Mouse (Mus musculus) midbrain, embryonic 11.5 days (tissue): ENCODE measurements at regions not wholly inside any gene's neighbourhood (a gene's known extent, or its start where the extent isn't known, plus 50 kb on each side); places are given as distances from the start of the nearest gene placed in this dataset.

Source experiments
- ATAC-seq: fragments of 200-750 bp; cut with Nextera tagmentation; 2 replicates; pipeline ENCODE4 v1.8.0; 2017; ENCODE audit warnings: moderate TSS enrichment, moderate library complexity; ENCODE audit not compliant: low FRiP score
- DNase-seq: peaks from one replicate; pipeline ENCODE4 v3.0.0; 2015; ENCODE audit warnings: low spot score; ENCODE audit errors: missing footprints
- H3K27ac ChIP-seq: fragments of 300-500 bp; sonication (generic); 2 replicates; pipeline ENCODE4 v1.5.1; 2014; ENCODE audit warnings: low read depth, low read length
- H3K27me3 ChIP-seq: fragments of 300-500 bp; sonication (generic); 2 replicates; pipeline ENCODE4 v1.6.1; 2014; ENCODE audit warnings: mild to moderate bottlenecking, low read length, moderate library complexity, mixed read lengths; ENCODE audit not compliant: control insufficient read depth, insufficient read depth
- H3K36me3 ChIP-seq: fragments of 300-500 bp; sonication (generic); 2 replicates; pipeline ENCODE4 v1.6.1; 2014; ENCODE audit warnings: mild to moderate bottlenecking, low read length, moderate library complexity, mixed read lengths; ENCODE audit not compliant: control insufficient read depth, insufficient read depth
- H3K4me1 ChIP-seq: fragments of 300-500 bp; sonication (generic); 2 replicates; pipeline ENCODE4 v1.6.1; 2014; ENCODE audit warnings: low read length; ENCODE audit not compliant: control insufficient read depth, insufficient read depth
- H3K4me2 ChIP-seq: fragments of 300-500 bp; sonication (generic); 2 replicates; pipeline ENCODE4 v1.6.1; 2014; ENCODE audit warnings: mild to moderate bottlenecking, moderate library complexity
- H3K4me3 ChIP-seq: fragments of 300-500 bp; sonication (generic); 2 replicates; pipeline ENCODE4 v1.5.1; 2014; ENCODE audit warnings: low read depth, low read length
- H3K9ac ChIP-seq: fragments of 300-500 bp; sonication (generic); 2 replicates; pipeline ENCODE4 v1.6.1; 2014; ENCODE audit warnings: low read length
- H3K9me3 ChIP-seq: fragments of 300-500 bp; sonication (generic); 2 replicates; pipeline ENCODE4 v1.6.1; 2016; ENCODE audit warnings: low read length; ENCODE audit not compliant: control insufficient read depth
- WGBS: fragments of 180-500 bp; shearing (Covaris S2); extraction: QIAGEN DNeasy Blood & Tissue Kit; methylation state at CpG from one replicate; pipeline ENCODE4 v1.1.7; 2014; 5-methylcytosine and 5-hydroxymethylcytosine counted together

GRCm38 (mm10) chr1:190007271-190007670 is 85.1 kb upstream of the Smyd2 start:
- 61% methylated on average over 7 of the region's 7 CpGs for WGBS
- no peak overlapping the region for H3K4me3 ChIP-seq
- H3K27ac ChIP-seq, result no peak overlapping the region

GRCm38 (mm10) chr1:190001084-190001483 is 78.9 kb upstream of the Smyd2 start:
- no peaks in the 10 kb centered on the region for H3K4me1 ChIP-seq
- H3K36me3 ChIP-seq, result no peaks in the 10 kb centered on the region
- no peak overlapping the region for H3K4me2 ChIP-seq
- H3K4me3 ChIP-seq, result no peak overlapping the region
- ATAC-seq (no peak), DNase-seq (peak; percentile 77)
- WGBS, result 87% methylated on average over 4 of the region's 4 CpGs
- no peaks in the 10 kb centered on the region for H3K9me3 ChIP-seq
- no peak overlapping the region for H3K27ac ChIP-seq
- no peak overlapping the region for H3K9ac ChIP-seq
- no peaks in the 10 kb centered on the region for H3K27me3 ChIP-seq

More at GRCm38 (mm10) chr1:190007271-190007670, 85.1 kb upstream of the Smyd2 start:
- Histone ChIP-seq H3K4me2 (no peak overlapping the region), H3K4me1 (no peaks in the 10 kb centered on the region; the same call in 1 of the 2 replicates), H3K36me3 (no peaks in the 10 kb centered on the region), H3K27me3 (no peaks in the 10 kb centered on the region), H3K9me3 (no peaks in the 10 kb centered on the region), H3K9ac (no peak overlapping the region)
- peak; percentile 75 for DNase-seq
- no peak for ATAC-seq

GRCm38 (mm10) chr1:189993706-189994105 is 71.5 kb upstream of the Smyd2 start:
- Histone ChIP-seq H3K27me3 (no peaks in the 10 kb centered on the region), H3K27ac (no peak overlapping the region), H3K4me2 (no peak overlapping the region), H3K9ac (no peak overlapping the region), H3K36me3 (no peaks in the 10 kb centered on the region), H3K4me1 (no peaks in the 10 kb centered on the region), H3K9me3 (no peaks in the 10 kb centered on the region), H3K4me3 (no peak overlapping the region)
- WGBS, result 70% methylated on average over 5 of the region's 5 CpGs
- no peak for DNase-seq
- ATAC-seq, result no peak

- WGBS, result 93% methylated on average over 3 of the region's 3 CpGs
- no peak overlapping the region for H3K27ac ChIP-seq
These were observed 71.1 kb upstream of the Smyd2 start for GRCm38 (mm10) chr1:189993221-189993620.

DNA sequence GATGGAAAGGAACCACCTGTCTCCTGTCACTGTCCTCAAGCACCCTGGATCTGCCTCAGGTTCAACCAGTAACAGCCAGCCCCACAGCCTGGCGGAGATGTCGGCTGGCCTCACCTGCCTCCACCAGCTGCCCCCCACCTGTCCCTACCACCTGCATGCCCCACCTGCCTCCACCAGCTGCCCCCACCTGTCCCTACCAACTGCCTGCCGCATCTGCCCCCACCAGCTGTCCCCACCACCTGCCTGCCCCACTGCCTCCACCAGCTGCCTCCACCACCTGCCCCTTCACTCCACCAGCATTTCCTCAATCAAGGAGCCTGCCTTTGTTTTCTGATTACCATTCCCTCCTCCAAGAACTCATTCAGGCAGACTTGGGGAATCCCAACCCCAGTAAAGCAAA is 68.9 kb upstream of the Smyd2 start:
- Histone ChIP-seq H3K9ac (no peak overlapping the region), H3K4me3 (no peak overlapping the region), H3K4me1 (no peaks in the 10 kb centered on the region), H3K4me2 (no peak overlapping the region), H3K36me3 (no peaks in the 10 kb centered on the region), H3K27ac (no peak overlapping the region), H3K27me3 (no peaks in the 10 kb centered on the region), H3K9me3 (no peaks in the 10 kb centered on the region)
- DNase-seq, result no peak
- WGBS, result 91% methylated on average over 3 of the region's 3 CpGs
- peak; percentile 35; the same call in 1 of the 2 replicates for ATAC-seq

More at GRCm38 (mm10) chr1:189993221-189993620, 71.1 kb upstream of the Smyd2 start:
- Histone ChIP-seq H3K4me2 (no peak overlapping the region), H3K36me3 (no peaks in the 10 kb centered on the region), H3K9me3 (no peaks in the 10 kb centered on the region), H3K27me3 (no peaks in the 10 kb centered on the region), H3K9ac (no peak overlapping the region), H3K4me1 (no peaks in the 10 kb centered on the region), H3K4me3 (no peak overlapping the region)
- DNase-seq, result peak; percentile 57
- ATAC-seq, result no peak

- DNase-seq (peak; percentile 75), ATAC-seq (no peak)
- WGBS, result 61% methylated on average over 11 of the region's 11 CpGs
- no peak overlapping the region for H3K4me3 ChIP-seq
- no peaks in the 10 kb centered on the region for H3K36me3 ChIP-seq
- H3K4me2 ChIP-seq, result no peak overlapping the region
- H3K9me3 ChIP-seq, result no peaks in the 10 kb centered on the region
- H3K4me1 ChIP-seq, result no peaks in the 10 kb centered on the region
- no peak overlapping the region for H3K9ac ChIP-seq
- H3K27me3 ChIP-seq, result no peaks in the 10 kb centered on the region
- no peak overlapping the region for H3K27ac ChIP-seq
These were observed 68.0 kb upstream of the Smyd2 start for GRCm38 (mm10) chr1:189990046-189990622.

DNA sequence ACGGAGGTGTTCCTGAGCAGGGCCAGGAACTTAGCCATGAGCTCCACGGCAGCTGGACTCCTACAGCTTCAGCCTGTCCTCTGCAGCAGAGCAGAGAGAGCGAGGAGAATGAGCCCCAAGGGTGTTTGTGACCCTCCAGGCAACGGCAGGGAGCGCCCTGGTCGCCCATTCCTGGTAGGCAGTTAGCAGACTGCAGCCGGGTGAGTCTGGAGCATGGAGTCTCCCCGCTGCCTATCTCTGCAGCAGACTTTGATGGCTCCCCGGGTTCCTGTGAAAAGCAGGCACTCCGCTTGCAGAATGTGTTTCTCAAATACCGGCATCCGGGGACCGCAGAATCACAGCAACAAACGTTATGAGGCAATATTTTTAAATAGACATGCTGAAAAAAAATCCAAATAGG is 67.2 kb upstream of the Smyd2 start:
- WGBS, result 60% methylated on average over 14 of the region's 14 CpGs
- no peaks in the 10 kb centered on the region for H3K4me1 ChIP-seq

GRCm38 (mm10) chr1:189988864-189989263 is 66.7 kb upstream of the Smyd2 start:
- Histone ChIP-seq H3K4me1 (no peaks in the 10 kb centered on the region), H3K36me3 (no peaks in the 10 kb centered on the region), H3K27me3 (no peaks in the 10 kb centered on the region), H3K9me3 (no peaks in the 10 kb centered on the region), H3K27ac (no peak overlapping the region), H3K9ac (no peak overlapping the region), H3K4me2 (no peak overlapping the region), H3K4me3 (no peak overlapping the region)
- peak; percentile 64 for DNase-seq
- ATAC-seq, result no peak
- WGBS, result 88% methylated on average over 3 of the region's 3 CpGs

More for the DNA sequence above, 67.2 kb upstream of the Smyd2 start:
- Histone ChIP-seq H3K9me3 (no peaks in the 10 kb centered on the region), H3K9ac (no peak overlapping the region), H3K4me3 (no peak overlapping the region), H3K27ac (no peak overlapping the region), H3K27me3 (no peaks in the 10 kb centered on the region), H3K36me3 (no peaks in the 10 kb centered on the region), H3K4me2 (no peak overlapping the region)
- peak; percentile 85 for DNase-seq
- ATAC-seq, result no peak

- no peak overlapping the region for H3K27ac ChIP-seq
- ATAC-seq (no peak), DNase-seq (peak; percentile 77)
- no peaks in the 10 kb centered on the region for H3K27me3 ChIP-seq
- H3K9ac ChIP-seq, result no peak overlapping the region
- H3K4me3 ChIP-seq, result no peak overlapping the region
- H3K4me2 ChIP-seq, result no peak overlapping the region
- WGBS, result 65% methylated on average over 11 of the region's 11 CpGs
- H3K9me3 ChIP-seq, result no peaks in the 10 kb centered on the region
- no peaks in the 10 kb centered on the region for H3K4me1 ChIP-seq
- H3K36me3 ChIP-seq, result no peaks in the 10 kb centered on the region
These were observed 63.5 kb upstream of the Smyd2 start for GRCm38 (mm10) chr1:189985516-189986205.
